Mouse (Mus musculus): ENCODE measurements around the gene Nmrk2.
"Not testable (repeated sequence)": the region's sequence is repeated elsewhere in the genome, so short reads cannot be mapped to it uniquely, and the experiment has no call there.

GRCm38 (mm10) chr10:81217267-81217666, 15.4 kb upstream of the Nmrk2 start:
- not testable (repeated sequence) for TF ChIP-seq CTCF (IDR thresholded peaks at IDR 0.05; ENCODE audit: control insufficient read depth, insufficient read depth, insufficient replicate concordance, low read depth, low read length); POLR2A (IDR thresholded peaks at IDR 0.05; ENCODE audit: control insufficient read depth, low read depth, low read length)

All from testis, adult 2 months (tissue).